Mouse (Mus musculus) myocyte (in vitro differentiated cells): Measurements from ENCODE around the gene Adgrg1.

Experiments
- E2F4 ChIP-seq: IDR thresholded peaks from one replicate; pipeline ENCODE4 v1.6.1; 2011; ENCODE audit warnings: mild to moderate bottlenecking, control low read depth, moderate library complexity; ENCODE audit not compliant: insufficient read depth
- MAX ChIP-seq: IDR thresholded peaks from one replicate; pipeline ENCODE4 v1.6.1; 2011; ENCODE audit warnings: low read depth, mild to moderate bottlenecking, control low read depth
- MYOD1 ChIP-seq, 3 experiments: IDR thresholded peaks; one replicate each; pipeline ENCODE4 v1.6.1; 2011; ENCODE audit warnings: control low read depth in 2 of 3, low read depth in 2 of 3, mild to moderate bottlenecking in 2 of 3, moderate library complexity in 1 of 3; ENCODE audit not compliant: insufficient read length in 2 of 3, control insufficient read depth in 1 of 3
- POLR2A ChIP-seq: IDR thresholded peaks from one replicate; pipeline ENCODE4 v1.6.1; 2011; ENCODE audit warnings: low read depth, mild to moderate bottlenecking, control low read depth, moderate library complexity; ENCODE audit not compliant: insufficient read length
- POLR2AphosphoS2 ChIP-seq: IDR thresholded peaks from one replicate; pipeline ENCODE4 v1.6.1; 2011; ENCODE audit warnings: low read depth, control low read depth; ENCODE audit not compliant: insufficient read length
- SRF ChIP-seq: IDR thresholded peaks from one replicate; pipeline ENCODE4 v1.6.1; 2011; ENCODE audit warnings: low read depth; ENCODE audit not compliant: control insufficient read depth, insufficient read length
- TCF12 ChIP-seq: IDR thresholded peaks from one replicate; pipeline ENCODE4 v1.6.1; 2011; ENCODE audit warnings: mild to moderate bottlenecking, control low read depth; ENCODE audit not compliant: poor library complexity, insufficient read depth, severe bottlenecking
- TCF3 ChIP-seq: IDR thresholded peaks from one replicate; pipeline ENCODE4 v1.6.1; 2011; ENCODE audit warnings: low read depth, control low read depth; ENCODE audit not compliant: insufficient read length
- USF1 ChIP-seq: IDR thresholded peaks from one replicate; pipeline ENCODE4 v1.6.1; 2011; ENCODE audit warnings: low read depth, mild to moderate bottlenecking, control low read depth, moderate library complexity

DNA sequence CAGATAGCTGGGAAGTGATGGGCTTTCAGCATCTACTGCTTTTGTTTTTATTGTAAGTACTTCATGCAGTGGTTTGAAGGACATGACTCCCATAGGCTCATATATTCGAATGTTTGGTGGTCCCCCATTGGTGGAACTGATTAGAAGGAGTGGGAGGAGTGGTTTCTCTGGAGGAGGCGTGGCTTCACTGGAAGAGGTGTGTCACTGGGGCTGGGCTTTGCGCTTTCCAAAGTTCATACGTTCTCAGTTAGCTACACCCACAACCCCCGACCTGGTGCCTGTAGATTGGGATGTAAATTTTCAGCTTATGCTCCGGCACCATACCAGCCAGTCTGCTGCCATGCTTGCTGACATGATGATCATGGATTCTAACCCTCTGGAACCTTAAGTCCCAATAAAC lies 79.9 kb downstream of the Adgrg1 start:
- TF ChIP-seq POLR2A: no peak
- TF ChIP-seq TCF3: no peak
- TF ChIP-seq POLR2AphosphoS2: no peak
- TF ChIP-seq E2F4: no peak
- no peak for TF ChIP-seq USF1
- no peak for TF ChIP-seq MYOD1 (IDR thresholded peaks at IDR 0.05; ENCODE audit: control insufficient read depth in 1 of 3, insufficient read length in 2 of 3, low read depth in 2 of 3)
- no peak for TF ChIP-seq TCF12
- no peak for TF ChIP-seq MAX
- no peak for TF ChIP-seq SRF
